Mouse (Mus musculus) CH12.LX (cell line): ENCODE results near the gene Hpse2.

ENCODE experiments used
- CHD2 ChIP-seq: IDR thresholded peaks from 2 replicates; pipeline ENCODE4 v1.6.1; 2011; ENCODE audit warnings: low read length, improper control_type of control experiment
- CTCF ChIP-seq, 2 experiments: IDR thresholded peaks in 1 of 2; conservative IDR thresholded peaks in 1 of 2; 2 replicates each; pipeline ENCODE4 v1.5.1; 2011 to 2012; ENCODE audit warnings: low read depth in 2 of 2, low read length in 2 of 2, improper control_type of control experiment in 1 of 2, inconsistent platforms in 1 of 2, mild to moderate bottlenecking in 1 of 2, moderate library complexity in 1 of 2
- E2F4 ChIP-seq: IDR thresholded peaks from 2 replicates; pipeline ENCODE4 v1.6.1; 2011; ENCODE audit warnings: low read depth, low read length, improper control_type of control experiment; ENCODE audit not compliant: insufficient replicate concordance
- EP300 ChIP-seq: IDR thresholded peaks from 2 replicates; pipeline ENCODE4 v1.6.1; 2011; ENCODE audit warnings: low read length, improper control_type of control experiment
- ETS1 ChIP-seq: conservative IDR thresholded peaks from 2 replicates; pipeline ENCODE4 v1.6.1; 2012; ENCODE audit warnings: low read depth, mild to moderate bottlenecking, inconsistent platforms, low read length, improper control_type of control experiment, moderate library complexity
- JUND ChIP-seq: conservative IDR thresholded peaks from 2 replicates; pipeline ENCODE4 v1.6.1; 2011; ENCODE audit warnings: low read depth, low read length, improper control_type of control experiment
- MAFK ChIP-seq: IDR thresholded peaks from 2 replicates; pipeline ENCODE4 v1.6.1; 2011; ENCODE audit warnings: low read length, improper control_type of control experiment; ENCODE audit not compliant: insufficient replicate concordance
- MYC ChIP-seq: IDR thresholded peaks from 2 replicates; pipeline ENCODE4 v1.6.1; 2011; ENCODE audit warnings: low read depth, mild to moderate bottlenecking, improper control_type of control experiment, low read length
- POLR2A ChIP-seq: IDR thresholded peaks from 2 replicates; pipeline ENCODE4 v1.6.1; 2011; ENCODE audit warnings: low read depth, mild to moderate bottlenecking, improper control_type of control experiment, low read length
- RAD21 ChIP-seq: IDR thresholded peaks from 2 replicates; pipeline ENCODE4 v1.6.1; 2011; ENCODE audit warnings: low read depth, mild to moderate bottlenecking, low read length, improper control_type of control experiment, moderate library complexity
- ZC3H11A ChIP-seq: IDR thresholded peaks from 2 replicates; pipeline ENCODE4 v1.6.1; 2012; ENCODE audit warnings: low read depth, mild to moderate bottlenecking, inconsistent platforms, low read length, improper control_type of control experiment
- ZKSCAN1 ChIP-seq: IDR thresholded peaks from 2 replicates; pipeline ENCODE4 v1.6.1; 2012; ENCODE audit warnings: low read depth, inconsistent platforms, low read length, improper control_type of control experiment, borderline replicate concordance

DNA sequence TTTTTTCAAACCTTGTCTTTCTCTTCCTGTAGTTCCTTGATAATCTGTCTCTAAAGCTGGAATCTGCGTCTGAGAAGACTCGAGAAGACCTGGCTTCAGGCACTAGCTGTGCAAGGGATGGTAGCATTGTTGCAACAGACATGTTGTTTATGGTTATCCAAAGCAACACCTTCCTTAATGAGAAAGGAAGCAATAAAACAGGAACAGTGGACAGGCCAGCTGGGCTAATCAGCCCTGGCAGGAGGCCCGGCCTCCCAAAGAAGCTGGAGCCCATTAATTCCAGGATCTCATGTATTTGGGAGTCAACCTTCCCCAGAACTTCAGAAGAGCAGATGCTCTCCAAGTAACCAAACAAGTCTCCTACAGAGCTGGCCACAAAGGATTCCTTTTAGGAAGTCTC is 465.5 kb downstream of the Hpse2 start:
- TF ChIP-seq POLR2A: no peak
- no peak for TF ChIP-seq MAFK
- no peak for TF ChIP-seq ZKSCAN1
- TF ChIP-seq JUND: no peak
- TF ChIP-seq CTCF (conservative IDR thresholded peaks at IDR 0.05 in 1 of 2, IDR thresholded peaks at IDR 0.05 in 1 of 2; ENCODE audit: low read depth in 2 of 2, low read length in 2 of 2): no peak
- TF ChIP-seq E2F4: no peak
- TF ChIP-seq MYC: no peak
- TF ChIP-seq EP300: no peak
- no peak for TF ChIP-seq ZC3H11A
- TF ChIP-seq ETS1: no peak
- no peak for TF ChIP-seq RAD21
- TF ChIP-seq CHD2: no peak
